Mouse (Mus musculus): ENCODE measurements around the gene Mybbp1a.

Mybbp1a gene

DNA sequence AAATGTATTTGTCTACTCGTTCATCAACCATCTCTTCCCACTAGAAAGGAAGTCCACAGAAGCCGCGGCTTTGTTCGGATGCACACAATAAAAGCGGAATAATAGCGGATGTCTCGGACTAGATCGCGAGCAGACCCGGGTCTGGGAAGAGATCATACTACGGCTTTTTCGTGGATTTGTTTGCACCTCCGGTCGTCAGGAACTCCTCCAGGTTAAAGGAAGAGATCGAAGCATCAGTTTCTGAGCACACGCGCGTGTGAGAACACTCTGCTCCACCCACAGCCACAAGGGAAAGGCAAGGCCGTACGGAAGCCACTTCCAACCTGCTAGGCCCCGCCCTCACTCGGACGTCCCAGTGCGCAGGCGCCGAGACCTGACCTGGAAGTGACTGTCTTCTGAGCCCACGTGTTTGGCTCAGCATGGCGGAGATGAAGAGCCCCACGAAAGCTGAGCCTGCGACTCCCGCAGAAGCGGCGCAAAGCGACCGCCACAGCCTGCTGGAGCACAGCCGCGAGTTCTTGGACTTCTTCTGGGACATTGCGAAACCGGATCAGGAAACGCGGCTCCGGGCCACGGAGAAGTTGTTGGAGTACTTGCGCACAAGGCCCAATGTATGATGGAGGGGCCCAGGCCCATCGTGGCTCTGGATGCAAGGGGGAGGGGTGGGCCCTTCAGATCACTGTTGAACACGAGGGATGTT, at the start of gene Mybbp1a:
Gene Mybbp1a (plus strand): TSS at position 391 of the 700 bp plus-strand sequence.
- peak; percentile 99 for DNase-seq (ENCODE audit: low spot score)

DNA sequence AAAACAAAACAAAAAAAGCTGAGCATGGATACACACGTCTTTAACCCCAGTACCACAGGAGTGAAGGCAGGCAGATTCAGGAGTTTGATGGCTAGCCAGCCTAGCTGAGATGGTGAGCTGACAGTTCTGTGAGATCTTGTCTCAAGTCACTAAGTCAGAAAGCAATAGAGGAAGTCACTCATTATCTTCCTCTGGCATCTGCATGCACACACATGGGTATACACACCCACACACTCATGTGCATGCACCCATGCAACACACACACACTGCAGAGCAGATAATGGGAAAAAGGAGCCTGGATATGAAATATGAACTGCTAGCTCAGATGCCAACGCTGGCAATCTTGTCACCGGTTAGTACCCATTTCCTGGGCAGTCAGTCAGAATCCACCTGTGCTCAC, 47.9 kb upstream of the Mybbp1a start:
- no peak for DNase-seq (ENCODE audit: low spot score)

DNA sequence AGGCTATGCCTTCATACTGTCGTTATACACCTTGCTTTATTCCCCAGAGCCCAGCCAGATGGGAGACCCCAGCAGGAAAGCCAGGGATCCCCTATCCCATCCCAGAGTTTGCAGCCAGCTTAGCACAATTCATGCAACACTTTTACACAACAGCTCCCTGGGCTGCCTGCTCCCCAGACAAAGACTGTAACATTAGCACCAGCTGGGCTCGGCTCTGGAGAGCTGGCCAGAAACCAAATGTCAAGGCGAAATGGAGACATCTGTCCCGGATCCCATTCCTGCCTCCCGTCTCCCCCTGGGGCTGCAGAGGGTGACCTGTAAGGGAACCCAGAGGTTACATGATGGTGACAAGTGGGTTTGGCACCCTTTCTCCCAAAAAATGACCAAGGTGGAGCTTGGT, 47.5 kb upstream of the Mybbp1a start:
- no peak for DNase-seq (ENCODE audit: low spot score)

DNA sequence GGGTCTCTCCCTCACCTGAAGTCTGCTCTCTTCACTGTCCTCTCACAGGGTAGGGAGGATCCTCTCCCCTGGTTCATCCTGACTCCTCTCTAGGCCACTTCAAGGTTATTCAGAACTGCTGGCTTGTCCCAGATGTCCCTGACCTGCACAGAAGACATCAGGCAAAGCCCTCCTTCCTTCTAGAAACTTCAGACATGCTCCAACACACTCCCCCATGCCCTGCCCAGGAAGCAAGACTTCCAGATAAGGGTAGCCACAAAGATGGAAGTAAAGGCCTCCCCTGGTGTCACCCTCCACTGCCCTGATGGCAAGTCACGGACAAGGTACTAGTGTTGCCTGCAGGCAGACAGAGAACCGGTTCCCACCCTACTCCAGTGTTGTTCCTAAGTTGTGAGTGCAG, 46.5 kb upstream of the Mybbp1a start:
- no peak for DNase-seq (ENCODE audit: low spot score)

DNA sequence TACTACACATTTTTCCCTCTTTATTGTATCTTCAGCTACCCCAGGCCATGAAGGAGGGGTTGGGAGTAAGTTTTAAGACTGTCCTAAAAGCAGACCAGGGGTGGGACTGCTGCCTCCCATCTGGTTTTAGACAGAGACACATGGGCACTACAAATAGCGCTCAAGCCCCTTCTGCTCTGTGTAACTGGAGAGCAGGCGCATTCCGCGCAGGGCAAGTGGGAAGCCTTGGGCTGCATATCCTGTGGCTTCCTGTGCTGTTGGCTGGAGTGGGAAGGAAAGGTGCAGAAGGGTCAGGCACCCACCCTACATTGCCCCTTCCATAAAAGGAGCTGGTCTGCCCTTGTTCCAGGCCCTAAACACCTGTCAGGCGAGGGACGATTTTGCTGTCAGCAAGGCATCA, 45.5 kb upstream of the Mybbp1a start:
- DNase-seq (ENCODE audit: low spot score) = no peak

DNA sequence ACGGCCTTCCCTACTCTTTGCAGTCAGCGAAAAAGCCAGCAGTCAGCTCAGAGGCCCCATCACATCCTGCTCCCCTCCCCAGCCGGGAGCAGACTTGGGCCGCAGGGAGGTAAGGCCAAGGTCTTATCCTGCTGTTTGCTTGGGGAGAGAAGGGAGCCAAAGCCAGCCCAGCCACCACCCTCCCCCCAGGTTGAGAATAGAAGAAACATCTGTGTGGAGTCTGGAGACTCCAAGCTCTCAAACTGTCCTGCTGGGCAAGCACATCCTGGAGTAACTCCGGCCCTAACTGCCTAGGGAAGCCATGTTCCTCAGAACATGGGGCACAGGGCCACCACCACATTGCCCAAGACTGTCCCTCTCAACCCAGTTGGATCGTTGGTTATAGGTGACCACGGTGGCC, 44.5 kb upstream of the Mybbp1a start:
- no peak for DNase-seq (ENCODE audit: low spot score)

DNA sequence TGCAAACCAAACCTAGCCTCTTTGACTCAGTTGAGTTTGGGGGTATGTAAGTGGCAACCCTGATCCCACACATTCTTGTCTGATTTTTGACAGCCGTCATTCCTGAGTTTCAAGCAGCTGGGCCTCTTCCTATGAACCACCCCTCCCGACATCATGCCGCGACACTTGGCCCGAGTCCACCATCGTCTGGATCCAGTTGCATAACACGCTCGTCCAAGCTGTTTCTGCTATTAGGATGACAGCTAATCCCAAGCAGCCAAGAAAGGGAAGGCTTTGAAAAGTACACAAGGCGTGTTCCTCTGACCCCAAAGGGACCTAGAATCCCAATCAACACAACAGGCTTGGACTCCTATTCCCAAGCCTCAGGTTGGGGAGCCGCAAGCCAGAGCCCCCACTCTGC, 44.1 kb upstream of the Mybbp1a start:
- DNase-seq (ENCODE audit: low spot score) = no peak

DNA sequence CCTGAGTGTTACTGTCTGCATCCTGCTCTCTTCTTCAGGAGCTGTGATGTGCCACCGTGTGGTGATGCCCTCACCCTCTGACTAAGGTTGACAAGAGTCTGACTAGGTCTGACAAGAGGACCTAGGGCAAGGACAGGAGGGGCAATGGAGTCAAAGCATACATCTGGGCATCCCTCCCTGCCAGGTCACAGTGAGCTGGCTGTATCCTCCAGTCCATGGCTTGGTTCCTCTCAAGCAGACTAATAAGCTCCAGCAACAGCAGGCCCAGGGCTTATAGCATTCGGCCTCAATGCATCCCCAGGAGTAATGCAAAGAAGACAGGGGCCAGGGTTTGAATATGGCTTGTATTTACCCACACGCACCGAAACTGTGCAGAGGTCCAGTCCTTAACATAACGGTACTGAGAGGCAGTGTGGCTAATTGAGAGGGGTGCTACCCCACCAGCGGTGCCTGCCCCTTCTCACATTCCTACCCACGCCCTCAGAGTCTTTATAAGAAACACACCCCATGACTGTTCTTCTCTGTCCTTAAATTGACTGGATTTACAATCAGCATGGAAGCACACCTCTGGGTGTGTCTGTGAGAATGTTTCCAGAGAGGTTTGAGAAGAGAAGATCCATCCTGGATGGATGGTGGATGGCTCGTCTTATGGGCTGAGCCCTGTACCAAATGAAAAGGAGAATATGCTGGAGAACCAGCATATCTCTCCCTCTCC, 43.2 kb upstream of the Mybbp1a start:
- no peak for DNase-seq (ENCODE audit: low spot score)

DNA sequence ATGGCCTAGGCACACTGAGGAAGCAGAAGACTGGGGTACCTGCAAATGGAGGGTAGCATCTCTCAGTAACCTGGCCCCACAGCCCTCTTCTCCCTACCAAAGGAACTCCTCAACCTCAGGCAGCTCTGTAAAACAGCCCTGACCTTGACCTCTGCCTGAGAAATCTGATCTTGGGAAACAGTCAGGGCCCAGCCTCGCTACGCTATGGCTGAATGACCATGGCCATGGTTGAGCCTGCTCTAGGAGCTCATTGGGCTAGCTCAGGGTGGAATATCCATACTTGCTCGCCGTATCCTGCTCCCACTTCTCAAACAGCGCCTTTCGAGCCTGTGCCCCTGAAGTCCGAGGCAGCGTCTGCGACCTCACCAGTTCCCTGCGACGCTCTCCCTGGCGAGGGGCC, 40.1 kb upstream of the Mybbp1a start:
- no peak for DNase-seq (ENCODE audit: low spot score)

DNA sequence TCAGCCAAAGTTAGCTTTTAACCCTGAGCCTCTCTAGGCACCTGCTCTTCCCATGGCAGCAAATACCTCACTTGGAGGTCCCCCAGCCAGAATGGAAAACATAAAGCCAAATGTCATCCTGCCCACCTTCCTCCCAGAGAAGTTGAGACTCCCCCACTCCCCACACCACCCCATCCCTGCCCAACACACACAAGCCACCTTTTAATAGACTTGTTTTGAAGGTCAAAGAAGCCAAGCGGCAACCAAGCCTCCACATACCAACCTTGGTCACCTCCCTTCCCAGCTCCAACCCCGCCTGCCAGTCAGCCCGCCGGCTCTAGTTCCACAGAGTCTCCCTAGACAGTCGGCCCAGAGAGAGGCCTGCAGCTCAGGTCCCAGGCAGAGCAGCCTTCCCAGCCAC, 39.1 kb upstream of the Mybbp1a start:
- no peak for DNase-seq (ENCODE audit: low spot score)

DNA sequence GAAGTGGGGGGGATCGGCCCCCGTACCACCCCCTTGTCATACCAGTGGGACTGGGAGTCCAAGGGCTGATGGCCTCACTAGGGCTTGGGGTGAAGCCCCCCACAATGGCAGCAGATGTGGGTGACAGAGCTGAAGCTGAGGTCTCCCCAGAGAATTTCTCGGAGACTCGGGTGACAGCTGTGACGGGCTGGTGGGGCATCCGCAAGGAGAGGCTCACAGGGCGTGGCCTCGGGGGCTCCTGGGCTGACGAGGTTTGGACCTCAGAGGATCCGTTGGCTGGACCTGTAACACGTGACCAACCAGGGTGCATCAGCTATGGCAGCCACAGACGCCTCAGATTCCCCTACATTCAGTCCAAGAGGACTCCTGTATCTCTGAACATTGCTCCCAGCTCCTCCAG, 38.2 kb upstream of the Mybbp1a start:
- no peak for DNase-seq (ENCODE audit: low spot score)

DNA sequence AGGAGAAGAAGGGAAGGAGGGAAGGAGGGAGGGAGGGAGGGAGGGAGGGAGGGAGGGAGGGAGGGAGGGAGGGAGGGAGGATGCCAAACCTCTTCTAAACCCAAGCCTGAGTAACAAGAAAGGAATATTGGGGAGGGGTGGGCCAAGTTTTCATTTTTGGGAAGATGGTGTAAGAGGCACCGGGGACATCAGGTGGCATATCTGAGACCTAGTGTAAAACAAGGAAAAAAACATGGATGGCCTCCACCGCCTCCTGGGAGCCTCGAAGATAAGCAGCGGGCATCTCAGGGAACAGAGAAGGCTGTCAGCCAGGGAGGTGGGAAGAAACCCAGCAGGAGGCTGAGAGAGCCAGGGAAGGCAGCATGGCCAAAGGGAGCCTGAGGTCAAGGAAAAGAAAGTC, 35.6 kb upstream of the Mybbp1a start:
- DNase-seq (ENCODE audit: low spot score) = no peak

DNA sequence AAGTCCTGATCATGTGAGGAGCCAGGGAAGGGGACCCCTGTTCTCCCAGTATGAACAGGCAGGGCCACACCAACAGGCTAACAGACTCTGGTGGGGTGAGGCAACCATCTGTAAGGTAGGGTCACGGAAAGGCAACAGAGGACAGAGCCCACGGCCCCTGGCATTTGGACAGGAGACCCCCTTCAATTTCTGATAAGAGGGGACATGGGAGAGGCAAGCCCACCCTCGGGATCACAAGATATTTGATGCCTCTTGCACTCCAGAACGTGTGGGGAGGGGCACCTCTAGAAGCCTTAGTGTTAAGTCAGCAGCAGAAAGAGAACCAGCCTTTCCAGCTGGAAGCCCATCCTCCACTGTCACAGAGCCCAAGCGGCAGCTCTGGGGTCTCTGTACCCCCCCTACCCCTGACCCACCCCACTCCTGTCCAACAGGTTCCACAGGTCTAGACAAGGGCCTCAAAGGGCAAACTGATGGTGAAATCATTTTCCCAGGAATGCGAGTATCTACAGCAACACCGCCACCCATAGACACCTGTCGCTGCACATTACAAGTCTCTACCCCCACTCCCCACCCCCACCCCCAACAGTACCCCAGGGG, 35.0 kb upstream of the Mybbp1a start:
- no peak for DNase-seq (ENCODE audit: low spot score)

DNA sequence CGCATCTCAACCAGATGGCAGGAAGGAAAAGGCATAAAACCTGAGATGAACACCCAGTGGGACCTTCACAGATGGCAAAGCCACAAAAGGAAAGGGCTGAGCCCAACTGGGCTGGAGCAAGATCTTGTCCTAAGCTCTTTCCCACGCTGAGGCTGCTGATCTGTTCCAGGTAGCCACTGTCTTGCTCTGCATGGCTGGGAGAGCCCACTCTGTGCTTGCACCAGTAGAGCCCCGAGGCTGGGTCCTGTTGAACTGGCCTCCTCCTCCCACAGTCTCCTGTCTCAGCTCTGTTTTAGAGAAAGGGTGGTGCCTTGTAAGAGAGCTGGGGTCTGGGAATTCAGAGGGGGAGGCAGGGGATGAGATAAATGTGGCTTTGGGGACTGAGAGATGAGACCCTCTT, 34.1 kb upstream of the Mybbp1a start:
- DNase-seq (ENCODE audit: low spot score) = no peak

DNA sequence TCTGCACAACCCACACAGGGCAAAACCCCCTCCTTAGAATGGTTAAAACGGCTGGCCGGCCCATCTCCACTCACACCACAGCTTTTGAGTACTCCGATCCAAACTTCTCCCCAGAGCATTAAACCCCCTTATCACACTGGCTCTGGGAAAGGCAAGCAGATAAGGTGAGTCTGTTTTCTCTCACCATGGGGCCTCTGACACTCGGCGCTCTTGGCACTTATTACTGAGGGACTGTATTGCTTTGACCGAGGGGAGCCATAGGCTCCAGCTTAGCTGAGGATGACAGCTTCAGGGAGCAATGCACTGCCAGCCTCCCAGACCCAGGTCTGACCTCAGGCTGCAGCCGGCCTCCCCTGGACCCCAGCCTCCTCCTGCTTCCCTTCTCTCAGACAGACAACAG, 33.6 kb upstream of the Mybbp1a start:
- DNase-seq (ENCODE audit: low spot score) = no peak

DNA sequence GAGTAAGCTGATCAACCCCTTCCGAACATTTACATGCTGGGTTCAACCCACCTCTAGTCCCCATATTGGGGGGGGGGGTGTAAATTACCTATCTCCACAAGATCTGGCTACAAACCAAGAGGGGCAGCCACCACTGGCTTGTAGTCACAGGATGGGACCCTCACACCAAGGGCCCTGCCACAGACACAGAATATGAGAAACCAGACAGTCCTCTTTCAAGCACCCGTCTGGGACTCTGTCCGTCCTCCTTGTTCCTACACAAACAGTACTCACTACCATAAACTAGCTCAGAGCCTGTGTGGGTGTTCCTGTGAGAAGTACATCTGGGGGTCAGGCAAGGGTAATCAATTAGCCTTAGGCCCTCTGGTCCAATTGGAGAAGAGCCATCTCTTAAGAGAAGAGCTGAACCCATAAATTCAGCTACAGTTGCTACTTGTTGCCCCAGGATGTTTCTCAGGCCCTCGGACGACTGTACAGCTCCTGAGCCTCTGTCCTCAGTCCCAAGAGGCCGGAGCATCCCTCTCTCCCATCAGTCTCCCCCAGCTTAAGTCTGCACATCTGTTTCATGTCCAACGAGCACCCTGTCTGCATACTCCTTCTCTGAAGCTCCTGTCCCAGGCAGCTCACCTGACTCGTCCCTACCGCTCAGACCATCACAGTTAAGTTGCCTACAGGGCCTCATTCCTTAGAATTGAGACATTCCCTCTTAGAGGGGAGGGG, 32.5 kb upstream of the Mybbp1a start:
- DNase-seq (ENCODE audit: low spot score) = no peak

DNA sequence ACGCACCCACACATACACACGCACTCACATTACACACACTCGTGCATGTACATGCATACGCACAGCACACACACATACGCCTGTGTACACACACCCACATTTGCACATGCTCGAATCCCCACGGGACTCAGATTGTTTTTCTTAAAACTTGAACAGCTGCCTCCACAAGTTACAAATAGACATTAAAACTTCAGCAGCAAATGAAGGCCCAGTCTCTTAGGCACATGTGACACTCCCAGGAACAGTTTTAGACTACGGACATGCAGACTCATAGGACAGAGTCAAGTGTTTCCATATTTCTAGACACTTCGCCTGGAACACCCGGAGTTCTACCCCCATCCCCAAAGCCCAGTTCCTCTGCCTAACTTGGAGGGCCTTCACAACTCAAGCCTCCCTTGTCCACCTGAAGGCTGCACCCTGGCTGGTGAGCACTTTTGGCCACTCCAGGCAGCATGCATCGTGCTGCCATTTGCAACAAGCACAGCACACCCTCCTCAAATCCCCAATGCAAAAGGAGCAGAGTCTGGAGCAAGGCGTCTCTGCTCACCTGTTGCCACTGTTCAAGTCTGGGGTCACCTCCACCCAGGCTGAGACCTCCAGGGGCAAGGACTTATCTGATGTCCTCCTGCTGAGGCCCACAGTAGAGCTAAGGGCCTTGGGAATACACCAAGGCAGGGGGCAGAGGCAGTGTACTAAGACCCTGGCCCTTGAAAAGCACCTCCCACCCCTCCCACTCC, 31.3 kb upstream of the Mybbp1a start:
- DNase-seq (ENCODE audit: low spot score) = no peak

DNA sequence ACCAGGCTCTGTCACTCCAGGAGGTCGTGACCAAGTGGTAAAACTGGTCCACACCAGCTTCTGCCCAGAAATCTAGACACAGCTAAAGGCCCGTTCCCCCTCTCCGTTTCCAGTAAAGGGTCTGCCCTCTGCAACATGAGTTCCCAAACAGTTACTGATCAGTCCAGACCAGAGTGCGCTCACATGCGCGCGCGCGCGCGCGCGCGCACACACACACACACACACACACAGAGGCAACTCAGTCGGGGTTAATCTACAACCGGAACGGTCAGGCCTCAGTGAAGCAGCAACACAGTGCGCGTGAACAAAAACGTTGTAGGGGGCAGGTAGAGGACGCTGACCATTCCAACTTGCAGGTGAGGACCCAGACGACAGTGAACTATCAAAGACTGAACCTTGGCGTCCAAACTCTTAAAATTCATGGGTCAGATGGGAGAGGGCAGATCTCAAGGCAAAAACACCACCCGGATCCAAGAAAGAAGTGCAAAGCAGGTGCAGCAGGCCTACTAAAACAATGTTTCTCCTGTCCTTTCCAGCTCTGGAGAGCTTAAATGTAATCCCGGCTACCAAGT, 30.5 kb upstream of the Mybbp1a start:
- DNase-seq (ENCODE audit: low spot score) = peak; percentile 46

DNA sequence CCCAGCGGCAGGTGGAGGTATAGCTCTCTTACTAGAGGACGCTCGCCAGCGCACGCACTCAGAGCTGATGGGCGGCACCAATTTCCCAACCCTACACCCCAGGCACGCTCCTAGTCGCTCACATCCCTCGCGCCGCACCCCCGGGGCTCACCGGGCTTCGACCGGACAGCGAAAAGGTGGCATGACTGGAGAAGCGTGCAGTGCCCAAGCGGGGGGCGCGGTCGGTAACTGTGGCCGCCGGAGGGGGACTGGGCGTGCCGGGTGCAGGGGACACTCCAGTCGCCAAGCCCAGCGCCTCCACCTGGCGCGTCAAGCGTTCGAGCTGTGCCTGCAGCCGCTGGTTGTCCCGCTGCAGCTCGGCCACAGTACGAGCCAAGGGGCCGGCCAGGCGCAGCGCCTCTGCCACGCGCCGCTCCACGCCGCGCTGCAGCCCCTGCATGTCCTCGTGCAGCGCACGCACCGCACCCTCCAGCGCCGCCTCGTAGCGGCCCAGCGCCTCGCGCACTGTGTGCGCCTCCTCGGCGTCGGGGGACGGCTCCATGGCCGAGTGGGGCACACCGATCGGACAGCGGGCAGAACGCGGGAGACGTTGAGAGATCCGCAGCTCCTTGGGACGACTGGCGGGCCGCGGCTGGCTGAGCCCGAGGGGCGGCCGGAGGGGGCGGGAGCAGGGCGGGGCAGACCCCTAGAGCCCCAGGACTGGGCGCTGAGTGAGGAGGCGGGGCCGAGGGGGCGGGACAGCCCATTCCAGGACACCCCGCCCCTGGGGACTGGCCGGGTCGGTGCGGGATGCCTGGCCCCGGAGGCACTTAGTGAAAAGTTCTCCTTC, 29.8 kb upstream of the Mybbp1a start, which contains the start of gene Smtnl2:
Gene Smtnl2 (minus strand): TSS at position 621 of the 829 bp plus-strand sequence.
- DNase-seq (ENCODE audit: low spot score) = peak; percentile 81

DNA sequence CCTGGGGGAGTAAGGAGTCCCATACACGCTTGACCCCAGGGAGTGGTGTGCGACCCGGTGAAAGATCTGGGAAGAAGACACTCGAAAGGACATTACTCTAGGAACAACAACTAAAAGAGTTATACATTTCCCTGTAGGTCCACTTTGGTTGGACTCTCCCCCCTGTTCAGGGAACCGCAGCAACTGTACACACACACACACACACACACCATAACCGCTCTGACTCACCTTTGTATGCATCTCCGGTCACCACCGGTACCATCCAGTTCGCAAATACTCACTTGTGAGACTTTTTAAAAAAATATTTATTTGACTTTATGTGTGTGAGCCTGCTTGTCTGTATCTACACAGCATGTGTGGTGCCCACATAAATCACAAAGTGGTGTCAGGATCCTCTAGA, 29.2 kb upstream of the Mybbp1a start:
- no peak for DNase-seq (ENCODE audit: low spot score)

DNA sequence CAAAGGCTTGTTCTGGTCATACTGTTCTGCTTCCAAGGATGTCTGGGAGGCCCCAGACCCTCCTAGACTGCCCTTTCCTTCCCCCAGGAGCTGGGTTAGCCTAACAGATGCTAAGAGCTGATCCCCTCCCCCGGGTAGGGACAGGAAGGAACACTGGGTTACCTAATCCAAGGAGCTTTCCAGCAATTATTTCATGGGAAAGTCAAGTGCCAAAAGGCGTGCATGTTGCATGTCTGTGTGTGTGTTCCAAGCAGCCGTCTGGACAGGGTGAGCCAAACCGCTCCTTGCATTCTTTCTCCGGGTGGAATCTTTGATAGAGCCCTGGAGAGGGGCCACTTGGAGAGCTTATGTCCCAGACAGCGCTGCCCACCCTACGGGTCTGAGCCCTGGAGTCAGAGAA, 28.1 kb upstream of the Mybbp1a start:
- no peak for DNase-seq (ENCODE audit: low spot score)
